Mouse (Mus musculus) embryonic facial prominence, embryonic 10.5 days (tissue): ENCODE results near the gene Akap5. TPM values are rescaled to one million over a fixed set of nuclear protein-coding genes. Genes with fewer than 3 reads are reported as not detected.

Source experiments
- DNase-seq: peaks from one replicate; pipeline ENCODE4 v3.0.0-alpha.2; 2017; ENCODE audit warnings: low spot score
- H3K27ac ChIP-seq: fragments of 300-500 bp; sonication (generic); replicated peaks from 2 replicates; pipeline ENCODE4 v1.5.1; 2016; ENCODE audit warnings: mild to moderate bottlenecking
- H3K27me3 ChIP-seq: fragments of 300-500 bp; sonication (generic); replicated peaks from 2 replicates; pipeline ENCODE4 v1.6.1; 2016; ENCODE audit warnings: low read depth, mild to moderate bottlenecking; ENCODE audit not compliant: poor library complexity, severe bottlenecking
- H3K36me3 ChIP-seq: fragments of 300-500 bp; sonication (generic); replicated peaks from 2 replicates; pipeline ENCODE4 v1.6.1; 2016; ENCODE audit warnings: mild to moderate bottlenecking, moderate library complexity
- H3K4me1 ChIP-seq: fragments of 300-500 bp; sonication (generic); 2 replicates; pipeline ENCODE4 v1.6.1; 2016
- H3K4me3 ChIP-seq: fragments of 300-500 bp; sonication (generic); 2 replicates; pipeline ENCODE4 v1.5.1; 2016; ENCODE audit warnings: mild to moderate bottlenecking, moderate library complexity
- H3K9me3 ChIP-seq: fragments of 300-500 bp; sonication (generic); 2 replicates; pipeline ENCODE4 v1.6.1; 2016; ENCODE audit warnings: mild to moderate bottlenecking
- WGBS: fragments of 180-500 bp; shearing (Covaris S2); methylation state at CpG from one replicate; pipeline ENCODE4 v1.1.7; 2016; 5-methylcytosine and 5-hydroxymethylcytosine counted together
- polyA plus RNA-seq: library from polyadenylated mRNA; unstranded; fragments of >200 nt; fragmentation: Nextera tagmentation; extraction: Ambion mirVana; gene quantifications from 2 replicates; pipeline ENCODE4 v1.2.1, GENCODE M21; 2016

The Akap5 gene
- polyA plus RNA-seq, 1 experiment from 2014 or later: 2.3 TPM

- WGBS: 65% methylated on average over 7 of the region's 7 CpGs
Measured at GRCm38 (mm10) chr12:76372881-76373818, 48.5 kb downstream of the Akap5 start.

DNA sequence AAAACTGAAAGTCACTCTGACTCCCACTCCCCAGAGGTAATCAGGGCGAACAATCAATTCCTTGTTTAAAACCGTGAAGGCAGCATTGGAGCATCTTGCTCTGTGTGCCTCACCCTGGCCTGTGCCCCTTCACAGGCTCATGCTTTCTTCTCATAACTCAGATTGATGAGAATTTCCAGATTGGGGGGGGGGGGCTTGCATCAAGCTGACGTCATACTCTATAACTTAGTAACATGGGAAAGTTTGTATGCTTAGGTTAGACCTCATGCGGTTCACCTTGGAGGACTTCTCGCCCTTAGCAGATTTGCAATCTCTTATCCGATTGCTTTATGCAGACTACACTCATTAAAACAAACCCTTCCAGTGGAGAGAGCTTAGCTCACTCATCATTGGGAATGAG, 49.3 kb downstream of the Akap5 start:
- DNase-seq: no peak

More at GRCm38 (mm10) chr12:76372881-76373818, 48.5 kb downstream of the Akap5 start:
- no peaks in the 10 kb centered on the region for H3K27me3 ChIP-seq
- no peaks in the 10 kb centered on the region for H3K36me3 ChIP-seq
- H3K27ac ChIP-seq: no peak overlapping the region
- no peaks in the 10 kb centered on the region for H3K9me3 ChIP-seq
- H3K4me1 ChIP-seq: peaks cover 44% of the 10 kb centered on the region
- DNase-seq: peak; percentile 30
- peak overlapping the region; percentile 90; the same call in 1 of the 2 replicates for H3K4me3 ChIP-seq

GRCm38 (mm10) chr12:76374911-76375310, 50.2 kb downstream of the Akap5 start:
- DNase-seq: no peak
- peaks cover 39% of the 10 kb centered on the region for H3K4me1 ChIP-seq
- no peaks in the 10 kb centered on the region for H3K27me3 ChIP-seq
- no peak overlapping the region for H3K27ac ChIP-seq
- H3K4me3 ChIP-seq: no peak overlapping the region
- H3K9me3 ChIP-seq: no peaks in the 10 kb centered on the region
- WGBS: 80% methylated on average over 4 of the region's 4 CpGs
- no peaks in the 10 kb centered on the region for H3K36me3 ChIP-seq

More for the DNA sequence above, 49.3 kb downstream of the Akap5 start:
- 69% methylated on average over 6 of the region's 6 CpGs for WGBS
- no peak overlapping the region for H3K4me3 ChIP-seq
- no peaks in the 10 kb centered on the region for H3K27me3 ChIP-seq
- peaks cover 41% of the 10 kb centered on the region for H3K4me1 ChIP-seq
- no peaks in the 10 kb centered on the region for H3K36me3 ChIP-seq
- no peaks in the 10 kb centered on the region for H3K9me3 ChIP-seq
- H3K27ac ChIP-seq: no peak overlapping the region

GRCm38 (mm10) chr12:76375506-76375905, 50.8 kb downstream of the Akap5 start:
- Histone ChIP-seq H3K4me3 (no peak overlapping the region), H3K4me1 (peaks cover 39% of the 10 kb centered on the region), H3K27ac (no peak overlapping the region), H3K9me3 (no peaks in the 10 kb centered on the region), H3K27me3 (no peaks in the 10 kb centered on the region), H3K36me3 (peaks cover 4% of the 10 kb centered on the region; the same call in 1 of the 2 replicates)
- DNase-seq: no peak
- 86% methylated on average over 3 of the region's 3 CpGs for WGBS

GRCm38 (mm10) chr12:76376649-76377048, 52.0 kb downstream of the Akap5 start:
- no peak overlapping the region for H3K27ac ChIP-seq
- peaks cover 35% of the 10 kb centered on the region for H3K4me1 ChIP-seq
- no peaks in the 10 kb centered on the region for H3K27me3 ChIP-seq
- WGBS: 49% methylated on average over 7 of the region's 7 CpGs
- no peak overlapping the region for H3K4me3 ChIP-seq
- peaks cover 10% of the 10 kb centered on the region for H3K36me3 ChIP-seq
- DNase-seq: no peak
- no peaks in the 10 kb centered on the region for H3K9me3 ChIP-seq

GRCm38 (mm10) chr12:76377059-76377458, 52.4 kb downstream of the Akap5 start:
- Histone ChIP-seq H3K36me3 (peaks cover 12% of the 10 kb centered on the region), H3K4me1 (peaks cover 31% of the 10 kb centered on the region), H3K9me3 (no peaks in the 10 kb centered on the region), H3K27ac (no peak overlapping the region), H3K27me3 (no peaks in the 10 kb centered on the region), H3K4me3 (no peak overlapping the region)
- no peak for DNase-seq
- 93% methylated on average over 6 of the region's 6 CpGs for WGBS

GRCm38 (mm10) chr12:76377726-76378125, 53.0 kb downstream of the Akap5 start:
- H3K4me1 ChIP-seq: peaks cover 25% of the 10 kb centered on the region

GRCm38 (mm10) chr12:76378556-76378955, 53.9 kb downstream of the Akap5 start:
- H3K9me3 ChIP-seq: no peaks in the 10 kb centered on the region
- no peak for DNase-seq
- H3K36me3 ChIP-seq: peaks cover 22% of the 10 kb centered on the region
- no peaks in the 10 kb centered on the region for H3K27me3 ChIP-seq
- no peak overlapping the region for H3K4me3 ChIP-seq
- H3K4me1 ChIP-seq: peaks cover 20% of the 10 kb centered on the region
- H3K27ac ChIP-seq: no peak overlapping the region
- WGBS: 88% methylated on average over 5 of the region's 5 CpGs

More at GRCm38 (mm10) chr12:76377726-76378125, 53.0 kb downstream of the Akap5 start:
- no peak for DNase-seq
- H3K27me3 ChIP-seq: no peaks in the 10 kb centered on the region
- no peaks in the 10 kb centered on the region for H3K9me3 ChIP-seq
- H3K27ac ChIP-seq: no peak overlapping the region
- H3K4me3 ChIP-seq: no peak overlapping the region
- WGBS: 93% methylated on average over 3 of the region's 3 CpGs
- H3K36me3 ChIP-seq: peaks cover 13% of the 10 kb centered on the region

- WGBS: 90% methylated on average over 7 of the region's 7 CpGs
- H3K27me3 ChIP-seq: no peaks in the 10 kb centered on the region
Measured at GRCm38 (mm10) chr12:76380151-76380550, 55.5 kb downstream of the Akap5 start.

More at GRCm38 (mm10) chr12:76380151-76380550, 55.5 kb downstream of the Akap5 start:
- Histone ChIP-seq H3K4me3 (no peak overlapping the region), H3K27ac (no peak overlapping the region), H3K4me1 (peaks cover 10% of the 10 kb centered on the region), H3K36me3 (peaks cover 36% of the 10 kb centered on the region), H3K9me3 (no peaks in the 10 kb centered on the region)
- no peak for DNase-seq

Other genes starting within 250 kb of the Akap5 start
- 0.20 and 0.29 TPM in 2 replicates for gene Esr2, start 147.6 kb upstream of the Akap5 start, polyA plus RNA-seq
- gene Tex21, start 78.1 kb upstream of the Akap5 start, polyA plus RNA-seq: not detected in 2 replicates
- gene Mthfd1, start 69.6 kb upstream of the Akap5 start, polyA plus RNA-seq: 106 and 117 TPM in 2 replicates
- gene Zbtb25, start 44.7 kb downstream of the Akap5 start, polyA plus RNA-seq: 14.6 and 17.7 TPM in 2 replicates
- gene Zbtb1, start 45.4 kb downstream of the Akap5 start, polyA plus RNA-seq: 9.4 and 10.0 TPM in 2 replicates
- gene Hspa2, start 79.3 kb downstream of the Akap5 start, polyA plus RNA-seq: 5.4 and 5.9 TPM in 2 replicates
- 1.6 and 1.8 TPM in 2 replicates for gene Ppp1r36, start 92.6 kb downstream of the Akap5 start, polyA plus RNA-seq
- 3.3 and 3.9 TPM in 2 replicates for gene Plekhg3, start 206.0 kb downstream of the Akap5 start, polyA plus RNA-seq